Mouse (Mus musculus) adrenal gland, adult 8-10 months (tissue): Measurements from ENCODE around the gene Naa10. TPM values are rescaled to one million over a fixed set of nuclear protein-coding genes. Genes with fewer than 3 reads are reported as not detected.

Source experiments
- total RNA-seq, 4 experiments: library from RNA; stranded (reverse); gene quantifications; 2 replicates each; pipeline ENCODE4 v1.2.4; 2022

The Naa10 gene
- total RNA-seq, 4 experiments from 2014 or later = 77.6 to 108 (median 89.8) TPM

Other genes with a start within 250 kb of the Naa10 start
- 100 to 1,000 TPM in 3 of 4 experiments, 10 to 100 TPM in 1; 63.8 to 185 (median 134) TPM for gene Slc6a8, start 248.8 kb downstream of the Naa10 start, total RNA-seq
- 100 to 1,000 TPM; 212 to 320 (median 258) TPM for gene Bcap31, start 205.8 kb downstream of the Naa10 start, total RNA-seq
- 10 to 100 TPM; 23.0 to 38.2 (median 29.4) TPM for gene Abcd1, start 205.3 kb downstream of the Naa10 start, total RNA-seq
- gene Plxnb3, start 164.9 kb downstream of the Naa10 start, total RNA-seq = under 1 TPM; 0.38 to 0.74 (median 0.55) TPM
- under 1 TPM; 0.42 to 0.71 (median 0.52) TPM for gene Srpk3, start 147.5 kb downstream of the Naa10 start, total RNA-seq
- gene Idh3g, start 135.0 kb downstream of the Naa10 start, total RNA-seq = 100 to 1,000 TPM; 295 to 431 (median 378) TPM
- gene Ssr4, start 134.9 kb downstream of the Naa10 start, total RNA-seq = 100 to 1,000 TPM; 150 to 176 (median 163) TPM
- 1 to 10 TPM; 4.4 to 8.1 (median 6.4) TPM for gene Pdzd4, start 97.0 kb downstream of the Naa10 start, total RNA-seq
- not detected for gene Avpr2, start 29.8 kb downstream of the Naa10 start, total RNA-seq
- 10 to 100 TPM; 10.1 to 25.3 (median 16.7) TPM for gene L1cam, start 25.8 kb downstream of the Naa10 start, total RNA-seq
- 1 to 10 TPM; 2.4 to 7.7 (median 5.4) TPM for gene Arhgap4, start 74 bp downstream of the Naa10 start, total RNA-seq
- 10 to 100 TPM; 17.7 to 51.7 (median 30.5) TPM for gene Renbp, start 8.9 kb upstream of the Naa10 start, total RNA-seq
- gene Hcfc1, start 44.4 kb upstream of the Naa10 start, total RNA-seq = 10 to 100 TPM; 58.1 to 78.5 (median 68.1) TPM
- gene Irak1, start 102.0 kb upstream of the Naa10 start, total RNA-seq = 100 to 1,000 TPM; 109 to 154 (median 129) TPM
- not detected for gene Opn1mw, start 205.5 kb upstream of the Naa10 start, total RNA-seq
- 10 to 100 TPM; 37.8 to 56.5 (median 46.9) TPM for gene Mecp2, start 213.4 kb upstream of the Naa10 start, total RNA-seq
- not detected for gene Tex28, start 245.9 kb upstream of the Naa10 start, total RNA-seq